Mouse (Mus musculus): ENCODE results near the gene Trnp1. TPM values are rescaled to one million over a fixed set of nuclear protein-coding genes. Genes with fewer than 3 reads are reported as not detected.

The Trnp1 gene
- polyA plus RNA-seq (2015; fragmentation: Nextera tagmentation; extraction: Ambion mirVana), result 0.06 TPM in 1 of 2 replicates, not detected in the other

DNA sequence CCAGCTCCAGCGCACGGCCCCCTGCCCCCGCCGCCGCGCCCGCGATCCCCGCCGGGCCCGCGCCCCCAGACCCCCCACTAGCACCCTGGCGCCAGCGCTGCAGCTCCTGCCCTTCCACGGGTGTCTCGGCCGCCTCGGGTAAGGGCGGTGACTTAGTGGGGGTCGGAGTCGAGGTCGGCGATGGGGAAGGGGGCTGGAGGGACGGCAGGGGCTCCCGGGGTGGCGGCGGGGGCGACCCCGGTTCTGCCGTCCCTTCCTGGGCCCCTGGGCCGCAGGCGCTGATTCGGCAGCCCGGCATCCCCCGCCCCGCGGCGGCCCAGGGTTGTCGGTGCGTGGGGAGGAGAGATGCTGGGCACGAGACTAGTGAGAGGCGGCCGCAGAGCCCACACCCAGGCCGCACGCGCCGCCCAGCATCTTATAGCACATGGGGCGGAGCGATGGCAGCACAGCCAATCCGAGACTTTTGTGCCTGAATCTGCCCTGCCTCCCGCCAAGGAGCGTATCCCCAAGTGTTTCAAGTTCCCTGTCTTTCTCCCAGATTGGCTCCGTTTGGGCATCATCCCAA, at the start of gene Trnp1:
Gene Trnp1, minus strand, starts transcription at position 391 of the 565 bp plus-strand sequence.
- ATAC-seq (ENCODE audit: insufficient read depth), result 0 out of 2 replicates have a peak, but pooled peaks have one; percentile 40
- peaks cover 98% of the 10 kb centered on the region for H3K27me3 ChIP-seq
- under 1% methylated on average over 51 of the region's 53 CpGs for WGBS (ENCODE audit: insufficient replicate concordance)

DNA sequence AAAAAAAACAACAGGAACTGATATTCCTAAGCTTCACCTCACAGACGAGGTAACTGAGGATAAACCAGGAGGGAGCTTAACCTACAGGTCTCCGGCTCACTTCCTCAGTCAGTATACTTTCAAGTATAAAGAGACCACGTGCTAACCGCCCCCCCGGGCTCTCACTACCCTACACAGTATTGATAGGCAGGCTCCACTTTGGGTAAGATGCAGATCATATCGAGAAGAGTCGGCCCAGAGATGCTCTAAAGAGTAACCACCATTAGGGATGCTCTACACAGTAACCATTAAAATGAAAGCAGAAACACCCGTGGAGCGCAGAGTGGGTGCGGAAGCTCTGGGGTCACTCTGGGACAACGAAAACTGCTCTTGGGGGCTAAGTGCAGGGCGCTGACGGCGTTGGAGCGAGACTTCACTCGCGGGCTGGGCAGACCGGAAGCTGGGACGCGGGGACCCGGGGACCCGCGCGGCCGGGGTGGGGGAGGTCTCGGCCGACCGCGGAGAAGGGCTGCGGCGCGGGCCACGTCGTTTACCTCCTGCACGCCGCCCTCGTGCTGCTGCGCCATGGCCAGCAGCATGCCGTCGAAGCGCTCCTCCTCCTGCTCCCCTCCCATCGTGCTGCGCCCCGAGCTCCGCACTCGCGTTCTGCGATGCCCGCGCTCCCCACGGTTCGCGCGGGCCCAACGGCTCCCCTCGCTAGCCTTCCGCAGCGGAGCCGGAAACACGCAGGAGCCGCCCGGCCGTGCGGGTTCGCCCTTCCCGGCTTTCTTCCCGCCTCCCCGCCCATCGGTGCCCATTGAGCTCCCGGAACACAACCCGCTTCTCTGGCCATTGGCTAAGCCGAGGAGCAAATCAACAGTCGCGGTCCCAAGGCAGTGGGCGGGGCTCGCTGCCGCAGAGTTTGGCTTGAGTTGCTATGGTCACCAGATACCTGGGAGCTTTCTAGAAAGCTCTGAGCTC, 47.2 kb upstream of the Trnp1 start, which contains the start of gene Nudc:
Gene Nudc, minus strand, starts transcription at position 725 of the 960 bp plus-strand sequence.
- Histone ChIP-seq H3K27ac (replicated peaks) (peak within 1 kb of the TSS; percentile 70), H3K4me2 (peak within 1 kb of the TSS; percentile 80), H3K36me3 (replicated peaks) (peaks cover 30% of the 10 kb centered on the region), H3K9ac (peak within 1 kb of the TSS; percentile 87), H3K9me3 (replicated peaks) (no peaks in the 10 kb centered on the region), H3K27me3 (no peaks in the 10 kb centered on the region), H3K4me1 (replicated peaks) (peaks cover 23% of the 10 kb centered on the region), H3K4me3 (replicated peaks) (peak within 1 kb of the TSS; percentile 95)
- under 1% methylated on average over 77 of the region's 77 CpGs for WGBS (ENCODE audit: insufficient replicate concordance)
- peak; percentile 99 for ATAC-seq (ENCODE audit: insufficient read depth)

More for the DNA sequence above, at the start of gene Trnp1:
- Histone ChIP-seq H3K4me2 (peak within 1 kb of the TSS; percentile 63), H3K4me3 (replicated peaks) (peak within 1 kb of the TSS; percentile 38), H3K9ac (no peak within 1 kb of the TSS), H3K9me3 (replicated peaks) (no peaks in the 10 kb centered on the region), H3K36me3 (replicated peaks) (no peaks in the 10 kb centered on the region), H3K27ac (replicated peaks) (no peak within 1 kb of the TSS), H3K4me1 (replicated peaks) (peaks cover 22% of the 10 kb centered on the region)

DNA sequence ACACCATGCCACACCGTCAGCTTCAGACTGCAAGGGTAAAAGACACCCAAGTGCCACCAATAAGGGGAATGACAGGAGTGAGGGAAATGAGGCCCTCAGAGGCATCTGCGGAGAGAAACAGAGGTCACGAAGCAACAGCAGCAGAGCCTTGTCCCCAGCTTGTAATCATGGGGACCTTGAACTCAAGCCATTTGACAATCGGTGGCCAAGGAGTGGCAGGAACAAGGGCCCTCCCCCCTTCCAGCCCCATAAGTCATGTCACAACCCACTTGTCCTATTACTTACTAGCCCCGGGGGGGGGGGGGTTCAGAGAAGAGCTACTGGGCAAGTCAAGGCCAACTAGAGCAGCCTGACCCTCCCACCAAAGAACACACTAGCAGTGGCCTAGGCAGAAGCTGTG, 38.3 kb upstream of the Trnp1 start:
- 72% methylated on average over 5 of the region's 5 CpGs for WGBS (ENCODE audit: insufficient replicate concordance)
- Histone ChIP-seq H3K4me1 (replicated peaks) (no peaks in the 10 kb centered on the region), H3K27me3 (no peaks in the 10 kb centered on the region), H3K27ac (replicated peaks) (no peak overlapping the region), H3K4me2 (no peak overlapping the region), H3K9me3 (replicated peaks) (no peaks in the 10 kb centered on the region), H3K36me3 (replicated peaks) (peaks cover 99% of the 10 kb centered on the region), H3K4me3 (replicated peaks) (no peak overlapping the region), H3K9ac (no peak overlapping the region)
- no peak for ATAC-seq (ENCODE audit: insufficient read depth)

DNA sequence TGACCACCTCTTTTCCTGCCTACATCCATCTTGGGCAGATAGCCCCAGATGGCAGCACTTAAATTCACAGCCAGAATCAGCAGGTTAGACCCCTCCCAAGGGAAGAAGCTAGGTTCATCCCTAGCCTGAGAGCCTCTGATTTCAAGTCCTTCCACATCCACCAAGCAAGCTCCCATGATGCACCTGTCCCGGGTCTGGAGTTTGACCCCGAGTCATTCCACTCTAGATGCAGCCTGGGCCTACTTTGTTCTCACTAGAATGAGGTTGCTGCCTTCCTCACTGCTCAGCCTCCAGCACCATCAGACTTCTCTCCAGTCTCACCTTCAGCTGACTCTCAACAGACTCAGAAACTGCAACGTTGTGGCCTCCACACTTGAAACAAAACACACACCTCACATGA, 37.7 kb upstream of the Trnp1 start:
- ATAC-seq (ENCODE audit: insufficient read depth), result no peak

DNA sequence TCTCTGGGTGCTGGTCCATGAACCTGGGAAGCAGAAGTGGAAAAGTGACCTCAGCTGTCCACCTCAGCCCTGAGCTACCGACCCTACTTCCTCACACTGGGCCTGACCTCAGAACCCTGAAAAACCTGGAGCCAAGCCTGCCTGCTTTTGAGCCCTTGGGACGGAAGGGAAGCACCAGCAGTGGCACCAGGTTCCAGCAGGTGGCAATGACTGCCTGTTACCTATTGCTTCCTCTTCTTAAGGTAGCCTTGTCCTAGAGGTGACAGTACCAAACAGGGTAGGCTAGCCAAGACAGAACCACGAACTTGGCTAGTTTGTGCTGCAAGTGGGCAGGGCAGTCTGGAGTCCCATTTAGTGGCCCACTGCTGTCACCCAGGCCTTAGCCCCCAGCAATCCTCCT, 34.4 kb upstream of the Trnp1 start:
- 0 out of 2 replicates have a peak, but pooled peaks cover 5% of the 10 kb centered on the region for H3K4me1 ChIP-seq (replicated peaks)
- ATAC-seq (ENCODE audit: insufficient read depth), result no peak
- peaks cover 81% of the 10 kb centered on the region for H3K36me3 ChIP-seq (replicated peaks)
- no peak overlapping the region for H3K4me2 ChIP-seq
- 68% methylated on average over 3 of the region's 3 CpGs for WGBS (ENCODE audit: insufficient replicate concordance)
- no peaks in the 10 kb centered on the region for H3K27me3 ChIP-seq
- no peak overlapping the region for H3K4me3 ChIP-seq (replicated peaks)
- H3K9me3 ChIP-seq (replicated peaks), result no peaks in the 10 kb centered on the region
- H3K9ac ChIP-seq, result no peak overlapping the region
- no peak overlapping the region for H3K27ac ChIP-seq (replicated peaks)

More for the DNA sequence above, 37.7 kb upstream of the Trnp1 start:
- Histone ChIP-seq H3K36me3 (replicated peaks) (peaks cover 99% of the 10 kb centered on the region), H3K4me3 (replicated peaks) (no peak overlapping the region), H3K27me3 (no peaks in the 10 kb centered on the region), H3K9ac (no peak overlapping the region), H3K27ac (replicated peaks) (no peak overlapping the region), H3K4me1 (replicated peaks) (no peaks in the 10 kb centered on the region), H3K4me2 (no peak overlapping the region), H3K9me3 (replicated peaks) (no peaks in the 10 kb centered on the region)
- WGBS (ENCODE audit: insufficient replicate concordance), result 68% methylated on average over 3 of the region's 3 CpGs

DNA sequence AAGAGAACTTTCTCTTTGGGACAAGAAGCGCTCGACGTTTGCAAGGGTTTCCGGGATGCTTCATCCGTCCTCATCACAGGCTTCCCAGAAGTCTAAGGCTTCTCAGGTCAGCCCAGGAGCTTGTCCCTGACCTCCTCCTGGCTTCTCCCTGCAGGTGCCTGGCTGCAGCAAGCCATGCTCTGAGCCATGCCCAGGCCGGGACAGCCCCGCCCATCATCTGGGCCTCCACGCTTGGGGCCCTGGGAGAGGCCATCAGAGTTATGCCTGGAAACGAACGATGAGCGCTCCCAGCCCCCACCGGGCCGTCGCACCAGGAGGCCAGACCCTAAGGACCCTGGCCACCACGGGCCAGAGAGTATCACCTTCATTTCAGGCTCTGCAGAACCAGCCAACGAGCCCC, 29.4 kb upstream of the Trnp1 start:
- ATAC-seq (ENCODE audit: insufficient read depth), result no peak
- H3K4me3 ChIP-seq (replicated peaks), result no peak overlapping the region
- H3K9me3 ChIP-seq (replicated peaks), result no peaks in the 10 kb centered on the region
- H3K36me3 ChIP-seq (replicated peaks), result peaks cover 32% of the 10 kb centered on the region
- H3K9ac ChIP-seq, result no peak overlapping the region
- WGBS (ENCODE audit: insufficient replicate concordance), result 63% methylated on average over 16 of the region's 16 CpGs
- 0 out of 2 replicates have a peak, but pooled peaks cover 6% of the 10 kb centered on the region for H3K4me1 ChIP-seq (replicated peaks)
- no peak overlapping the region for H3K27ac ChIP-seq (replicated peaks)
- H3K4me2 ChIP-seq, result no peak overlapping the region
- peaks cover under 1% of the 10 kb centered on the region; the same call in 1 of the 2 replicates for H3K27me3 ChIP-seq

DNA sequence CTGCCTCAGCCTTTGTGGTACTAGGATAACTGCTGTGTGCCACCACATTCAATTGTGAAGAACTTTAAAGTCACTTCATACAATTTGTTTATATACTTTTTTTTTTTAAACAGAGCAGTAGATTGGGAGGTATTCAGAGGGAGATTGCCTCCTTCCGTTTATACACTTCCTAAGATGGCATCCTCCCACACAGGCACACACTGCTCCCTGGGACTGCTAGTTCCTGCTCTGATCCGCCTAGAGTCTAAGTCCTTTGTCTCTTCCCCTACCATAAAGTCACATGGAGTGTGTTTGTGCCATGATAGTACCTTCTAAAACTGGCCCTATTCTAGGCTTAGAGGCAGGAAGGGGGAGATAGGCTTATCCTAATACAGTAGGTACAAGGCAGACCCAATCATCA, 23.2 kb upstream of the Trnp1 start:
- 30% methylated on average over 2 of the region's 2 CpGs for WGBS (ENCODE audit: insufficient replicate concordance)
- no peaks in the 10 kb centered on the region for H3K9me3 ChIP-seq (replicated peaks)
- ATAC-seq (ENCODE audit: insufficient read depth), result no peak
- H3K4me2 ChIP-seq, result no peak overlapping the region
- H3K27ac ChIP-seq (replicated peaks), result no peak overlapping the region
- H3K27me3 ChIP-seq, result peaks cover 61% of the 10 kb centered on the region
- peaks cover 8% of the 10 kb centered on the region; the same call in 1 of the 2 replicates for H3K4me1 ChIP-seq (replicated peaks)
- H3K4me3 ChIP-seq (replicated peaks), result no peak overlapping the region
- no peak overlapping the region for H3K9ac ChIP-seq
- H3K36me3 ChIP-seq (replicated peaks), result no peaks in the 10 kb centered on the region

DNA sequence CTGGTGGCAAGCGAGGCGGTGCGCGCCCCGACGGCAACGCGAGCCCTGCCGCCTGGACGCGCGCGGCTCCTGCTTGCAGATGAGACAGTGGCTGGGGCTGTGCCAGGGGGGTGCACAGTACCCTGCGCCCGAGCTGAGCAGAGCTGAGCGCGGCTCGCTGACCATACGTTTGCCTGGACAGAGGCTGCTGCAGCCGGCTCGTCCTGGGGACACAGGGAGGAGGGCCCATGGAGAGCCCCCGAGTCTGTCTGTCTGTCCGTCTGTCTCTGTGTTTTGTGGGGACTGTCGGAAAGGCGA, 21.0 kb upstream of the Trnp1 start:
- Histone ChIP-seq H3K9ac (no peak overlapping the region; the same call in 1 of the 2 replicates), H3K9me3 (replicated peaks) (no peaks in the 10 kb centered on the region), H3K4me1 (replicated peaks) (peaks cover 8% of the 10 kb centered on the region; the same call in 1 of the 2 replicates), H3K4me2 (peak overlapping the region; percentile 61), H3K27me3 (peaks cover 71% of the 10 kb centered on the region), H3K4me3 (replicated peaks) (peak overlapping the region; percentile 54), H3K27ac (replicated peaks) (no peak overlapping the region), H3K36me3 (replicated peaks) (no peaks in the 10 kb centered on the region)
- 8% methylated on average over 25 of the region's 25 CpGs for WGBS (ENCODE audit: insufficient replicate concordance)
- 0 out of 2 replicates have a peak, but pooled peaks have one; percentile 37 for ATAC-seq (ENCODE audit: insufficient read depth)

DNA sequence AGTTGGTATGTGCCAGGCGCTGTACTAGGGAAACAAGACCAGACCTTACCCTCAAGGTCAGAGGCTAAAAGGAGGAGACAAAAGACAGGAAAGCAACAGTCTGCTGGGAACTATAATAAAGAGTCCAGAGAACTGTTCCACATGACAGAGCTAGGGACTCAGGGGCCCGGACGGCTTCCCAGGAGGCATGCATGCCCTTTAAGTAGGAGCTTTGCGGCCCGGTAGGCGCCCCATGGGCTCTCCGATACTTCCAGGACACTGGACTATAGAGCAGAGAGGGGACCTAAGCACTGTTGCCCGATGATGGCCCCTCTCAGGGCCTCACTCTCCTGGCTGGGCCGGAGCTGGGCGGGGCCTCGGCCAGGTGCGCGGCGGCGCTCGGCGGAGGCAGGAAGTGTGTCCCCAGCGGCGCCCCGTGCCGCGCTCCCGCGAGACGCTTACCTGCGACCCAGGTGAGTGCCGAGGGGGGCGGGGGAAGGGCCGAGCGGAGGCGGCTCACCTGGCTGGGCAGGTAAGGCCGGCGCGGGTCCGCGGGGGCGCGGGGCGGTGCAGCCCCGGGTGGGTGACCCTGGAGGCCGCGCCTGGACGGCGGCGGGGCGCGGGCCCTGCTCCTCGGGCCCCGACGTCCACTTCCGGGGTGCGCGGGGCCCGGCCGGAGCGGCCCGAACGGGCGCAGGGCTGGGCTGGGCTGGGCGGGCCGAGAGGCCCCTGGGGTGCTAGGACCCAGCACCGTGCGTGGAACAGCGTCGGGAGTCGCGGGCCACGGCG, 20.4 kb upstream of the Trnp1 start, which contains the start of gene Kdf1:
Gene Kdf1, plus strand, starts transcription at position 363 of the 768 bp plus-strand sequence.
- WGBS (ENCODE audit: insufficient replicate concordance), result 7% methylated on average over 63 of the region's 69 CpGs
- peak; percentile 52 for ATAC-seq (ENCODE audit: insufficient read depth)
- peaks cover 71% of the 10 kb centered on the region for H3K27me3 ChIP-seq

DNA sequence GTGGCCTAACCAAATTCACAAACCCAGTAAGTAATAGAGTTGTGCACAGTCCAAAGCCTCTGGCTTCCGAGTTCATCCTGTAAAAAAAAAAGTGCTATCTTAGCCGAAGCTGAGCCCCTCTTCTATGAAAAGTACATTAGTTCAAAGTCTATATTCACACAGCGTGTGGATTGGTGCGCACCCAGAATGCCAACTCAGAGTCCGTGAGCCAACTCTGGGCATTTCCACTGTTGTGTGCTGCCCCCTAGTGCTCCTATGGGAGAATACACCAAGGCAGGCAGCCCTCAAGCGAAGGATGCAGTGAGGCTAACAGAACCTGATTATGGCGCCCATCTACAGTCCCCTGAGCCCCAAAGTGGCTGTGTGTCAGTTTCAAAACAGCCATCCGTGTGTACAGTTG, 14.6 kb upstream of the Trnp1 start:
- Histone ChIP-seq H3K36me3 (replicated peaks) (no peaks in the 10 kb centered on the region), H3K9ac (no peak overlapping the region), H3K27me3 (peaks cover 39% of the 10 kb centered on the region), H3K4me1 (replicated peaks) (no peaks in the 10 kb centered on the region), H3K4me3 (replicated peaks) (no peak overlapping the region), H3K9me3 (replicated peaks) (no peaks in the 10 kb centered on the region), H3K4me2 (no peak overlapping the region), H3K27ac (replicated peaks) (no peak overlapping the region)
- WGBS (ENCODE audit: insufficient replicate concordance), result 7% methylated on average over 8 of the region's 8 CpGs
- ATAC-seq (ENCODE audit: insufficient read depth), result no peak

More for the DNA sequence above, 20.4 kb upstream of the Trnp1 start, which contains the start of gene Kdf1:
- Histone ChIP-seq H3K4me1 (replicated peaks) (peaks cover 8% of the 10 kb centered on the region; the same call in 1 of the 2 replicates), H3K9ac (no peak within 1 kb of the TSS; the same call in 1 of the 2 replicates), H3K36me3 (replicated peaks) (no peaks in the 10 kb centered on the region), H3K4me3 (replicated peaks) (peak within 1 kb of the TSS; percentile 54), H3K9me3 (replicated peaks) (no peaks in the 10 kb centered on the region), H3K4me2 (peak within 1 kb of the TSS; percentile 61), H3K27ac (replicated peaks) (no peak within 1 kb of the TSS)
